In the genomic region with DNA sequence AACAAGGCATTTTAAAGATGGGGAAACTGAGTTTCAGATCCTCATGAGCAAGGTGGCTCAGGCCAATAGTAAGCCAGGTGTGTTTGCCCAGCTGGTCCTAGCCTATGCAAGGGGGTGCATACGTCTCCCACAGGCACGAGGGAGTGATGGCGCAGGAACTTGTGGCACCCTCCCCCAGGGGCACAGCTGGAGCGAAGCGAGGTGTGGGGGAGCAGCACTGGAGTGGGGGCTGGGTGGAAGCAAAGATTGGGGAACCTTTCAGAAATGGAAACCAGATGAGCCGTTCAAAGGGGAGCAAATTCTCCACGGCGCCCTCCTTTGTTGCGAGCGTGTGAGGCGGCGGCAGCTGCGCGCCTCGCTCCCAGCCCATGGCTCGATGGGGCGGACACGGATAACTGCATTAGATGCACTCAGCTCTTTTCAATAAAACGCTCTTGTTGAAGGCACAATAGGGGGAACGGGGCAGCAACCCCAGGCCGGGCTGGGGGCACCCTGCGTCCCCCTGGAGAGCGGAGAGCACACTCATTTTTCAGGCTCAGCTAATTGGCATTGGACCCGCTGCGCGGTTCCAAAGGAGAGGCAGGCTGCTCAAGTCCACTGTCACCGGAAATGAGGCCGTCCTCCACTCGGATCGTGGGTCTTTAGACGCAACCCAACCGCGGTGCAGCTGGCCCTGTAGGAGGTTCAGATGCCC, we compare ENCODE assay signal across 8 mouse cellular contexts. TPM values are rescaled to one million over a fixed set of nuclear protein-coding genes. Genes with fewer than 3 reads are reported as not detected.
DNase-seq lines count a peak whose midpoint lies in the region; ATAC-seq lines count a peak whose summit lies in the region.

No protein-coding gene starts in this region.

- 11% methylated on average over 33 of the region's 33 CpGs for WGBS in liver, embryonic 11.5 days
- WGBS in embryonic facial prominence, embryonic 15.5 days = 3% methylated on average over 33 of the region's 33 CpGs
- WGBS in liver, embryonic 12.5 days (ENCODE audit: insufficient replicate concordance) = 10% methylated on average over 33 of the region's 33 CpGs
- 9% methylated on average over 33 of the region's 33 CpGs for WGBS in stomach, embryonic 16.5 days

- H3K9ac ChIP-seq in liver, embryonic 11.5 days (ENCODE audit: low read depth, low read length) = no peak overlapping the region
- no peak overlapping the region for H3K9ac ChIP-seq in embryonic facial prominence, embryonic 15.5 days
- no peak overlapping the region for H3K9ac ChIP-seq in liver, embryonic 12.5 days
- H3K9ac ChIP-seq in stomach, embryonic 16.5 days (ENCODE audit: low read length) = 0 out of 2 replicates have a peak overlapping the region, but pooled peaks have one; percentile 37

- H3K27ac ChIP-seq in liver, embryonic 11.5 days (ENCODE audit: low read depth, low read length) = no peak overlapping the region
- H3K27ac ChIP-seq in embryonic facial prominence, embryonic 15.5 days (replicated peaks) = no peak overlapping the region
- H3K27ac ChIP-seq in liver, embryonic 12.5 days = no peak overlapping the region
- no peak overlapping the region for H3K27ac ChIP-seq in stomach, embryonic 16.5 days (ENCODE audit: low read length)

- no peaks in the 10 kb centered on the region for H3K36me3 ChIP-seq in liver, embryonic 11.5 days (ENCODE audit: control insufficient read depth, insufficient read depth, low read length)
- no peaks in the 10 kb centered on the region for H3K36me3 ChIP-seq in embryonic facial prominence, embryonic 15.5 days
- H3K36me3 ChIP-seq in liver, embryonic 12.5 days = no peaks in the 10 kb centered on the region
- H3K36me3 ChIP-seq in stomach, embryonic 16.5 days (ENCODE audit: control insufficient read depth, insufficient read depth, low read length) = no peaks in the 10 kb centered on the region

- H3K4me2 ChIP-seq in liver, embryonic 11.5 days = peak overlapping the region; percentile 52
- H3K4me2 ChIP-seq in embryonic facial prominence, embryonic 15.5 days (replicated peaks) = peak overlapping the region; percentile 45
- peak overlapping the region; percentile 41 for H3K4me2 ChIP-seq in liver, embryonic 12.5 days
- H3K4me2 ChIP-seq in stomach, embryonic 16.5 days (ENCODE audit: low read depth, low read length) = peak overlapping the region; percentile 34

- H3K27me3 ChIP-seq in liver, embryonic 11.5 days (replicated peaks; ENCODE audit: control insufficient read depth, insufficient read depth, low read length) = peaks cover 18% of the 10 kb centered on the region
- peaks cover 7% of the 10 kb centered on the region; the same call in 1 of the 2 replicates for H3K27me3 ChIP-seq in embryonic facial prominence, embryonic 15.5 days
- H3K27me3 ChIP-seq in liver, embryonic 12.5 days (replicated peaks) = peaks cover 33% of the 10 kb centered on the region
- H3K27me3 ChIP-seq in stomach, embryonic 16.5 days (ENCODE audit: control insufficient read depth, insufficient read depth, low read length) = 0 out of 2 replicates have a peak, but pooled peaks cover 3% of the 10 kb centered on the region

- no peaks in the 10 kb centered on the region for H3K4me1 ChIP-seq in liver, embryonic 11.5 days (replicated peaks; ENCODE audit: control insufficient read depth, insufficient read depth, low read length)
- peaks cover 14% of the 10 kb centered on the region for H3K4me1 ChIP-seq in embryonic facial prominence, embryonic 15.5 days
- no peaks in the 10 kb centered on the region for H3K4me1 ChIP-seq in liver, embryonic 12.5 days
- H3K4me1 ChIP-seq in stomach, embryonic 16.5 days (ENCODE audit: control insufficient read depth, insufficient read depth, low read length) = 0 out of 2 replicates have a peak, but pooled peaks cover 3% of the 10 kb centered on the region

- no peak for DNase-seq in liver, embryonic 11.5 days (ENCODE audit: low spot score)
- DNase-seq in liver (no peak), MN1 (ENCODE audit: low spot score) (no peak)
- DNase-seq in layer of hippocampus, postnatal 36 days = no peak
- DNase-seq in urinary bladder, postnatal 36 days (ENCODE audit: low spot score in 2 of 2) = no peak

- ATAC-seq in liver, embryonic 11.5 days (replicated peaks; ENCODE audit: low FRiP score) = no peak
- ATAC-seq in embryonic facial prominence, embryonic 15.5 days (ENCODE audit: insufficient number of reproducible peaks, low FRiP score, low TSS enrichment, low read depth) = 0 out of 2 replicates have a peak, but pooled peaks have one; percentile 34
- no peak for ATAC-seq in liver, embryonic 12.5 days
- ATAC-seq in stomach, embryonic 16.5 days (ENCODE audit: insufficient read depth, low FRiP score) = no peak; the same call in 1 of the 2 replicates

- peak overlapping the region; percentile 14; the same call in 1 of the 2 replicates for H3K4me3 ChIP-seq in liver, embryonic 11.5 days (ENCODE audit: low read depth, low read length)
- H3K4me3 ChIP-seq in embryonic facial prominence, embryonic 15.5 days (replicated peaks) = peak overlapping the region; percentile 21
- no peak overlapping the region for H3K4me3 ChIP-seq in liver, embryonic 12.5 days
- H3K4me3 ChIP-seq in stomach, embryonic 16.5 days (replicated peaks; ENCODE audit: low read length) = peak overlapping the region; percentile 23

- H3K9me3 ChIP-seq in liver, embryonic 11.5 days (ENCODE audit: control insufficient read depth, low read length) = 0 out of 2 replicates have a peak, but pooled peaks cover 2% of the 10 kb centered on the region
- H3K9me3 ChIP-seq in embryonic facial prominence, embryonic 15.5 days (replicated peaks) = no peaks in the 10 kb centered on the region
- H3K9me3 ChIP-seq in liver, embryonic 12.5 days (replicated peaks) = no peaks in the 10 kb centered on the region
- no peaks in the 10 kb centered on the region for H3K9me3 ChIP-seq in stomach, embryonic 16.5 days (replicated peaks; ENCODE audit: control insufficient read depth, low read length)

RNA-seq across cellular contexts. Expression of a gene that starts 27.9 kb away (rescaled TPM):
- polyA plus RNA-seq in liver, embryonic 11.5 days (2014; fragmentation: Nextera tagmentation; extraction: Ambion mirVana) = 10.9 and 12.7 TPM in 2 replicates
- 7.1 and 8.1 TPM in 2 replicates for polyA plus RNA-seq in embryonic facial prominence, embryonic 15.5 days (2015; fragmentation: Nextera tagmentation; extraction: Ambion mirVana)
- 7.0 and 7.9 TPM in 2 replicates for polyA plus RNA-seq in liver, embryonic 12.5 days (2016; fragmentation: Nextera tagmentation; extraction: Ambion mirVana)
- polyA plus RNA-seq in stomach, embryonic 16.5 days (2015; fragmentation: Nextera tagmentation; extraction: Ambion mirVana) = 6.9 and 7.9 TPM in 2 replicates
- 1 to 10 TPM; 7.4 to 7.8 TPM for total RNA-seq in layer of hippocampus, postnatal 36 days (2021)

RNA-seq across cellular contexts. Expression of a gene that starts 30.2 kb away (rescaled TPM):
- polyA plus RNA-seq in liver, embryonic 11.5 days (2014; fragmentation: Nextera tagmentation; extraction: Ambion mirVana) = 0.47 and 0.95 TPM in 2 replicates
- polyA plus RNA-seq in embryonic facial prominence, embryonic 15.5 days (2015; fragmentation: Nextera tagmentation; extraction: Ambion mirVana) = 0.54 and 0.71 TPM in 2 replicates
- polyA plus RNA-seq in liver, embryonic 12.5 days (2016; fragmentation: Nextera tagmentation; extraction: Ambion mirVana) = 0.57 and 0.60 TPM in 2 replicates
- 0.84 and 1.3 TPM in 2 replicates for polyA plus RNA-seq in stomach, embryonic 16.5 days (2015; fragmentation: Nextera tagmentation; extraction: Ambion mirVana)
- total RNA-seq in layer of hippocampus, postnatal 36 days (2021) = not detected

RNA-seq across cellular contexts. Expression of a gene that starts 53.4 kb away (rescaled TPM):
- 423 and 425 TPM in 2 replicates for polyA plus RNA-seq in liver, embryonic 11.5 days (2014; fragmentation: Nextera tagmentation; extraction: Ambion mirVana)
- polyA plus RNA-seq in embryonic facial prominence, embryonic 15.5 days (2015; fragmentation: Nextera tagmentation; extraction: Ambion mirVana) = 566 and 588 TPM in 2 replicates
- 357 and 402 TPM in 2 replicates for polyA plus RNA-seq in liver, embryonic 12.5 days (2016; fragmentation: Nextera tagmentation; extraction: Ambion mirVana)
- polyA plus RNA-seq in stomach, embryonic 16.5 days (2015; fragmentation: Nextera tagmentation; extraction: Ambion mirVana) = 526 and 551 TPM in 2 replicates
- 100 to 1,000 TPM; 319 to 320 TPM for total RNA-seq in layer of hippocampus, postnatal 36 days (2021)
